Mouse (Mus musculus) forebrain, embryonic 15.5 days (tissue): ENCODE results near the gene Ift80. TPM values are rescaled to one million over a fixed set of nuclear protein-coding genes. Genes with fewer than 3 reads are reported as not detected.

ENCODE experiments used
- ATAC-seq: fragments of 200-750 bp; cut with Nextera tagmentation; replicated peaks from 2 replicates; pipeline ENCODE4 v1.8.0; 2017; ENCODE audit warnings: mild to moderate bottlenecking, moderate TSS enrichment, moderate library complexity
- H3K27ac ChIP-seq: fragments of 300-500 bp; sonication (generic); replicated peaks from 2 replicates; pipeline ENCODE4 v1.5.1; 2015; ENCODE audit warnings: mild to moderate bottlenecking, inconsistent platforms
- H3K27me3 ChIP-seq: fragments of 300-500 bp; sonication (generic); 2 replicates; pipeline ENCODE4 v1.6.1; 2015; ENCODE audit warnings: inconsistent platforms
- H3K36me3 ChIP-seq: fragments of 300-500 bp; sonication (generic); 2 replicates; pipeline ENCODE4 v1.6.1; 2015; ENCODE audit warnings: mild to moderate bottlenecking, inconsistent platforms
- H3K4me1 ChIP-seq: fragments of 300-500 bp; sonication (generic); 2 replicates; pipeline ENCODE4 v1.6.1; 2015; ENCODE audit warnings: inconsistent platforms
- H3K4me2 ChIP-seq: fragments of 300-500 bp; sonication (generic); replicated peaks from 2 replicates; pipeline ENCODE4 v1.6.1; 2015; ENCODE audit warnings: mild to moderate bottlenecking, inconsistent platforms
- H3K4me3 ChIP-seq: fragments of 300-500 bp; sonication (generic); 2 replicates; pipeline ENCODE4 v1.5.1; 2015; ENCODE audit warnings: mild to moderate bottlenecking, inconsistent platforms
- H3K9ac ChIP-seq: fragments of 300-500 bp; sonication (generic); replicated peaks from 2 replicates; pipeline ENCODE4 v1.6.1; 2015; ENCODE audit warnings: mild to moderate bottlenecking, inconsistent platforms
- H3K9me3 ChIP-seq: fragments of 300-500 bp; sonication (generic); 2 replicates; pipeline ENCODE4 v1.6.1; 2016; ENCODE audit warnings: inconsistent platforms
- WGBS: fragments of 180-500 bp; shearing (Covaris S2); methylation state at CpG from one replicate; pipeline ENCODE4 v1.1.7; 2015; ENCODE audit warnings: mixed read lengths; 5-methylcytosine and 5-hydroxymethylcytosine counted together
- polyA plus RNA-seq: library from polyadenylated mRNA; unstranded; fragments of >200 nt; fragmentation: Nextera tagmentation; extraction: Ambion mirVana; gene quantifications from 2 replicates; pipeline ENCODE4 v1.2.1, GENCODE M21; 2015

Gene Ift80
- 10.9 and 11.7 TPM in 2 replicates for polyA plus RNA-seq

- no peaks in the 10 kb centered on the region for H3K9me3 ChIP-seq
- peak within 1 kb of the TSS; percentile 91 for H3K4me2 ChIP-seq
- H3K36me3 ChIP-seq = no peaks in the 10 kb centered on the region
- peak within 1 kb of the TSS; percentile 87 for H3K27ac ChIP-seq
- H3K27me3 ChIP-seq = no peaks in the 10 kb centered on the region
- peak within 1 kb of the TSS; percentile 71 for H3K4me3 ChIP-seq
- peak; percentile 97 for ATAC-seq
- peak within 1 kb of the TSS; percentile 78 for H3K9ac ChIP-seq
- under 1% methylated on average over 76 of the region's 76 CpGs for WGBS
- H3K4me1 ChIP-seq = peaks cover 24% of the 10 kb centered on the region
Observed at GRCm38 (mm10) chr3:69004437-69005337, at the start of gene Ift80, which contains the start of gene Smc4. Gene Ift80 (minus strand): TSS chr3:69004570. Gene Smc4 (plus strand): TSS chr3:69004738.

GRCm38 (mm10) chr3:69051894-69052293 is 47.5 kb upstream of the Ift80 start:
- WGBS = 91% methylated on average over 11 of the region's 11 CpGs
- no peaks in the 10 kb centered on the region for H3K36me3 ChIP-seq
- no peaks in the 10 kb centered on the region for H3K27me3 ChIP-seq
- ATAC-seq = no peak
- H3K4me1 ChIP-seq = no peaks in the 10 kb centered on the region
- no peak overlapping the region for H3K9ac ChIP-seq
- H3K27ac ChIP-seq = no peak overlapping the region
- H3K4me2 ChIP-seq = no peak overlapping the region
- no peaks in the 10 kb centered on the region for H3K9me3 ChIP-seq
- no peak overlapping the region for H3K4me3 ChIP-seq

- H3K36me3 ChIP-seq = no peaks in the 10 kb centered on the region
- 62% methylated on average over 6 of the region's 6 CpGs for WGBS
Observed at GRCm38 (mm10) chr3:69049011-69049410, 44.6 kb upstream of the Ift80 start.

GRCm38 (mm10) chr3:69047684-69048083 is 43.3 kb upstream of the Ift80 start:
- H3K36me3 ChIP-seq = no peaks in the 10 kb centered on the region
- H3K4me2 ChIP-seq = no peak overlapping the region
- H3K9ac ChIP-seq = no peak overlapping the region
- no peaks in the 10 kb centered on the region for H3K27me3 ChIP-seq
- ATAC-seq = no peak
- no peak overlapping the region for H3K27ac ChIP-seq
- no peak overlapping the region for H3K4me3 ChIP-seq
- WGBS = 77% methylated on average over 4 of the region's 4 CpGs
- peaks cover 20% of the 10 kb centered on the region for H3K4me1 ChIP-seq
- H3K9me3 ChIP-seq = no peaks in the 10 kb centered on the region

More at GRCm38 (mm10) chr3:69049011-69049410, 44.6 kb upstream of the Ift80 start:
- Histone ChIP-seq H3K9me3 (no peaks in the 10 kb centered on the region), H3K4me1 (peaks cover 8% of the 10 kb centered on the region), H3K4me3 (no peak overlapping the region), H3K27ac (no peak overlapping the region), H3K4me2 (no peak overlapping the region), H3K27me3 (no peaks in the 10 kb centered on the region), H3K9ac (no peak overlapping the region)
- no peak for ATAC-seq

- WGBS = 78% methylated on average over 4 of the region's 4 CpGs
- no peak for ATAC-seq
- H3K4me3 ChIP-seq = no peak overlapping the region
Observed at GRCm38 (mm10) chr3:69046509-69046908, 42.1 kb upstream of the Ift80 start.

GRCm38 (mm10) chr3:69045750-69046149 is 41.4 kb upstream of the Ift80 start:
- H3K4me3 ChIP-seq = peak overlapping the region; percentile 95
- H3K27me3 ChIP-seq = no peaks in the 10 kb centered on the region
- H3K4me2 ChIP-seq = peak overlapping the region; percentile 92
- H3K36me3 ChIP-seq = no peaks in the 10 kb centered on the region
- H3K9ac ChIP-seq = peak overlapping the region; percentile 86
- no peaks in the 10 kb centered on the region for H3K9me3 ChIP-seq
- H3K27ac ChIP-seq = no peak overlapping the region
- H3K4me1 ChIP-seq = peaks cover 33% of the 10 kb centered on the region
- WGBS = 23% methylated on average over 13 of the region's 13 CpGs
- ATAC-seq = no peak

More at GRCm38 (mm10) chr3:69046509-69046908, 42.1 kb upstream of the Ift80 start:
- no peak overlapping the region for H3K9ac ChIP-seq
- H3K4me2 ChIP-seq = no peak overlapping the region
- H3K9me3 ChIP-seq = no peaks in the 10 kb centered on the region
- H3K27ac ChIP-seq = no peak overlapping the region
- H3K36me3 ChIP-seq = no peaks in the 10 kb centered on the region
- peaks cover 26% of the 10 kb centered on the region for H3K4me1 ChIP-seq
- H3K27me3 ChIP-seq = no peaks in the 10 kb centered on the region

- 0 out of 2 replicates have a peak, but pooled peaks cover under 1% of the 10 kb centered on the region for H3K36me3 ChIP-seq
- H3K9ac ChIP-seq = peak overlapping the region; percentile 86
- H3K27me3 ChIP-seq = no peaks in the 10 kb centered on the region
- peaks cover 36% of the 10 kb centered on the region for H3K4me1 ChIP-seq
- 7% methylated on average over 9 of the region's 9 CpGs for WGBS
- peak overlapping the region; percentile 95 for H3K4me3 ChIP-seq
- peak overlapping the region; percentile 92 for H3K4me2 ChIP-seq
- H3K27ac ChIP-seq = peak overlapping the region; percentile 96
- ATAC-seq = peak; percentile 27
- no peaks in the 10 kb centered on the region for H3K9me3 ChIP-seq
Observed at GRCm38 (mm10) chr3:69045400-69045703, 41.0 kb upstream of the Ift80 start.

- Histone ChIP-seq H3K4me1 (peaks cover 40% of the 10 kb centered on the region), H3K27me3 (no peaks in the 10 kb centered on the region), H3K36me3 (0 out of 2 replicates have a peak, but pooled peaks cover 4% of the 10 kb centered on the region), H3K9ac (peak within 1 kb of the TSS; percentile 86), H3K4me2 (peak within 1 kb of the TSS; percentile 92), H3K27ac (peak within 1 kb of the TSS; percentile 96), H3K9me3 (no peaks in the 10 kb centered on the region), H3K4me3 (peak within 1 kb of the TSS; percentile 95)
- ATAC-seq = peak; percentile 97
- under 1% methylated on average over 80 of the region's 80 CpGs for WGBS
Observed at GRCm38 (mm10) chr3:69044645-69045399, 40.5 kb upstream of the Ift80 start, which contains the start of gene Trim59. Gene Trim59 (minus strand): TSS chr3:69044755.

GRCm38 (mm10) chr3:69044167-69044591 is 39.8 kb upstream of the Ift80 start:
- peak overlapping the region; percentile 95 for H3K4me3 ChIP-seq
- H3K9ac ChIP-seq = peak overlapping the region; percentile 86
- 0 out of 2 replicates have a peak, but pooled peaks cover 4% of the 10 kb centered on the region for H3K36me3 ChIP-seq
- ATAC-seq = peak; percentile 77
- no peaks in the 10 kb centered on the region for H3K27me3 ChIP-seq
- H3K27ac ChIP-seq = peak overlapping the region; percentile 96
- WGBS = under 1% methylated on average over 41 of the region's 42 CpGs
- peak overlapping the region; percentile 58 for H3K4me2 ChIP-seq
- H3K4me1 ChIP-seq = peaks cover 40% of the 10 kb centered on the region
- H3K9me3 ChIP-seq = no peaks in the 10 kb centered on the region

GRCm38 (mm10) chr3:69041298-69041697 is 36.9 kb upstream of the Ift80 start:
- H3K9ac ChIP-seq = no peak overlapping the region
- no peaks in the 10 kb centered on the region for H3K9me3 ChIP-seq
- H3K4me1 ChIP-seq = peaks cover 44% of the 10 kb centered on the region
- 66% methylated on average over 5 of the region's 5 CpGs for WGBS
- H3K27me3 ChIP-seq = no peaks in the 10 kb centered on the region
- no peak overlapping the region for H3K27ac ChIP-seq
- H3K4me2 ChIP-seq = peak overlapping the region; percentile 18
- H3K4me3 ChIP-seq = peak overlapping the region; percentile 5; the same call in 1 of the 2 replicates
- no peak for ATAC-seq
- peaks cover 15% of the 10 kb centered on the region for H3K36me3 ChIP-seq

- whole genome bisulfite sequencing = 92% methylated on average over 2 of the region's 2 CpGs
- Histone ChIP-seq H3K4me3 (no peak overlapping the region), H3K9ac (no peak overlapping the region), H3K27me3 (no peaks in the 10 kb centered on the region), H3K27ac (no peak overlapping the region), H3K4me1 (peaks cover 35% of the 10 kb centered on the region), H3K9me3 (no peaks in the 10 kb centered on the region), H3K36me3 (peaks cover 24% of the 10 kb centered on the region), H3K4me2 (no peak overlapping the region)
- no peak for ATAC-seq
Observed at GRCm38 (mm10) chr3:69040105-69040504, 35.7 kb upstream of the Ift80 start.
